Mouse (Mus musculus): ENCODE results near the gene Suv39h1. TPM values are rescaled to one million over a fixed set of nuclear protein-coding genes. Genes with fewer than 3 reads are reported as not detected.
A peak's percentile ranks its signal among the peaks of the same experiment; 100 is the strongest.
"Not testable (repeated sequence)": the region's sequence is repeated elsewhere in the genome, so short reads cannot be mapped to it uniquely, and the experiment has no call there.

Suv39h1 gene
- total and polyA plus RNA-seq, 3 experiments, result 104 to 129 (median 122) TPM

DNA sequence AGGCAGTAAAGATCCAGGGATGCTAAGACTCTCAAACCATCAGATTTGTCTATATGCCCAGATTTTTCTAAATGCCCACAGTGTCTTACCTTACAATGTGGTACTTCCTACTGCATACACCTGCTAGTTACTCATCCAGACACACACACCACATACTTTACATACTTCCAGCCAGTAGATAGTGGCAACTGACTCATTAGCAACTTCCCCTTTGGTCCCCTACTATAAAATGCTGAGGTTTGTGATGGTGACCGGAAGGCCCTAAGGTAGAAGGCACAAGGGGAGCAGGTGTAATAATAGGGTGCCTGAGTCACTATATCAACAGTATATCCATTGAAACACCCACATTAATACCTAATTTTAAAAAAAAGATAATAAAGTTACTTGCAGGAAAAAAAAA is 5.4 kb downstream of the Suv39h1 start (continued):
- no peak for TF ChIP-seq USF1 (IDR thresholded peaks at IDR 0.05; ENCODE audit: low read depth, low read length)
- TF ChIP-seq ZNF384 (IDR thresholded peaks at IDR 0.05; ENCODE audit: low read depth, low read length), result no peak

DNA sequence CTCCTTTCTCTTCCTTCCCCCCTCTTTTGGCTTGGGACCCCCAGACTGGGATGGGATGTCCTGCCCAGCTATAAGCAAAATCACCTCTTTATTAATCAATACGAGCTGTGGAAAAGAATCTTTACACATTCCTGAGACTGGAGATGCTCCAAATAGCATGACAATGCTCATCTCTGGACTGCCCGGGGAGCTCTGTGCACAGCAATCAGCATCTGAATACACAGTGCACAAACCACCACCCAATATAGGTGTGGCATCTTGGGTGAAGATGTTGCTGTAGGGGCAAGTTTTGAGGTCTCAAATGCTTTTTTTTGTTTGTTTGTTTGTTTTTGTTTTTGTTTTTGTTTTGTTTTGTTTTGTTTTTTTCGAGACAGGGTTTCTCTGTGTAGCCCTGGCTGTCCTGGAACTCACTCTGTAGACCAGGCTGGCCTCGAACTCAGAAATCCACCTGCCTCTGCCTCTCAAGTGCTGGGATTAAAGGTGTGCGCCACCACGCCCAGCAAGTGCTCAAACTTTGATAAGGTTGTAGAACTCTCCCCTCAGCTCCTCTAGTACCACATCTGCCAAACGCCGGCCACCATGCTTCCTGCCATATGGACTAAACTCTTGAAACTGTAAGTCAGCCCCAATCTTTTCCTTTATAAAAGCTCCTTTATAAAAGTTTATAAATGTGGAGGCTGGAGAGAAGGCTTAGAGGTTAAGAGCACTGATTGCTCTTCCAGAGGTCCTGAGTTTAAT is 23.3 kb downstream of the Suv39h1 start:
- not testable (repeated sequence) for H3K9ac ChIP-seq (ENCODE audit: control insufficient read depth, low read depth, low read length, poor library complexity, severe bottlenecking); DNase-seq (ENCODE audit: low read depth, low spot score); H3K27ac ChIP-seq (ENCODE audit: control insufficient read depth, low read depth, low read length)

DNA sequence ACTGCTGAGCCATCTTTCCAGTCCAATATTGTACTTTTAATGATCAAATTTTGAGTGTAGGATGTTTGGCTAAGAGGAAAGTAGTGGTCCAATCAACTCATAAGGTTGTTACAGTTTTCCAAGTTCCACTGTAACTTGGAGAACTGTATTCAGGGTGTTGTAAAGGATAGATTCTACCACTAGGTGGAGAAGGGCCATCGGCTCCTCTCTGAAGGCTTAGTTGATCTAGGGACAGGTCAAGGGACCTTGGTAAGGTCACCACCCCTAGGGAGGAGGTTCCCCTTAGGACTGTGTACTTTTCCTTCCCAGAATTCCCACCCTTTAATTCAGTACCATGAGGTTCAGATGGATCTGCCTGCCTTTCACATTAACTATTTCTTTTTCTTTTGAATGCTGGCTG is 41.6 kb downstream of the Suv39h1 start:
- H3K9ac ChIP-seq (ENCODE audit: control insufficient read depth, low read depth, low read length, poor library complexity, severe bottlenecking), result no peak overlapping the region
- no peaks in the 10 kb centered on the region for H3K79me2 ChIP-seq (ENCODE audit: control insufficient read depth, insufficient read depth, low read length, poor library complexity)
- peak; percentile 27 to 78 (median 76); a peak in 5 of 6 replicates for TF ChIP-seq CTCF (IDR thresholded peaks at IDR 0.05 in 2 of 3, conservative IDR thresholded peaks at IDR 0.05 in 1 of 3; ENCODE audit: control insufficient read depth in 1 of 3, insufficient read depth in 1 of 3, low read depth in 2 of 3, low read length in 3 of 3, poor library complexity in 1 of 3, severe bottlenecking in 1 of 3)
- TF ChIP-seq SMC3 (IDR thresholded peaks at IDR 0.05; ENCODE audit: low read depth, low read length), result peak; percentile 86
- TF ChIP-seq RAD21 (IDR thresholded peaks at IDR 0.05; ENCODE audit: low read depth, low read length), result peak; percentile 62
- TF ChIP-seq TCF12 (IDR thresholded peaks at IDR 0.05; ENCODE audit: low read depth, low read length), result no peak
- peak; percentile 41; the same call in 1 of the 2 replicates for TF ChIP-seq ZC3H11A (IDR thresholded peaks at IDR 0.05; ENCODE audit: low read depth, low read length)
- TF ChIP-seq MAZ (IDR thresholded peaks at IDR 0.05; ENCODE audit: low read depth, low read length), result no peak
- TF ChIP-seq USF1 (IDR thresholded peaks at IDR 0.05; ENCODE audit: low read depth, low read length), result no peak
- no peak overlapping the region for H3K4me3 ChIP-seq (ENCODE audit: control insufficient read depth in 1 of 2, insufficient read depth in 1 of 2, low read depth in 2 of 2, low read length in 2 of 2)
- no peaks in the 10 kb centered on the region for H3K27me3 ChIP-seq (ENCODE audit: control insufficient read depth in 1 of 2, insufficient read depth in 2 of 2, low read length in 2 of 2)
- no peaks in the 10 kb centered on the region for H3K36me3 ChIP-seq (ENCODE audit: control insufficient read depth in 1 of 2, insufficient read depth in 2 of 2, low read length in 2 of 2)
- DNase-seq (ENCODE audit: low read depth, low spot score), result peak; percentile 65
- no peaks in the 10 kb centered on the region for H3K9me3 ChIP-seq (replicated peaks; ENCODE audit: insufficient read depth, low read length)
- H3K27ac ChIP-seq (ENCODE audit: control insufficient read depth, low read depth, low read length), result no peak overlapping the region
- H3K4me1 ChIP-seq (ENCODE audit: control insufficient read depth in 1 of 2, insufficient read depth in 2 of 2, low read length in 2 of 2), result no peaks in the 10 kb centered on the region; a peak in 1 of 4 replicates

More for the DNA sequence above, 23.3 kb downstream of the Suv39h1 start:
- not testable (repeated sequence) for H3K4me1 ChIP-seq (ENCODE audit: control insufficient read depth in 1 of 2, insufficient read depth in 2 of 2, low read length in 2 of 2); H3K9me3 ChIP-seq (replicated peaks; ENCODE audit: insufficient read depth, low read length); H3K36me3 ChIP-seq (ENCODE audit: control insufficient read depth in 1 of 2, insufficient read depth in 2 of 2, low read length in 2 of 2); H3K4me3 ChIP-seq (ENCODE audit: control insufficient read depth in 1 of 2, insufficient read depth in 1 of 2, low read depth in 2 of 2, low read length in 2 of 2); H3K27me3 ChIP-seq (ENCODE audit: control insufficient read depth in 1 of 2, insufficient read depth in 2 of 2, low read length in 2 of 2); H3K79me2 ChIP-seq (ENCODE audit: control insufficient read depth, insufficient read depth, low read length, poor library complexity)

DNA sequence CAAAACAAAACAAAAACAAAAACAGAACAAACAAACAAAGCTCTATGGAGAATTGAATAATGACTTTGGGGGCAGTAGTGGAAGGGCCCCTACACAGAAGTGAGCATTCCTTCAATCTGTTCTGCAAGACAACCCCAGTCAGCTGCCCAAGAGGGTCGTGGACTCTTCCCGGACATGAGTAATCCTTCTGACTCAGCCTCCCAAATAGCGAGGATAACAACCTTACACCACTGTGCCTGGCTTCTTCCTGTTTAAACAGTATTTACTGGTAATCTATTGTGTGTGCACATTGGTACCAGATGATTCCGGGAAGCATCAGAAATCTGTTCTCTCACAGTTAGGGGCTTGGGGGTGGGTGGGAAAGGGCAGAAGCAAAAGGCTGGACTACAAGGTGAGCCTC is 47.7 kb downstream of the Suv39h1 start:
- H3K9ac ChIP-seq (ENCODE audit: control insufficient read depth, low read depth, low read length, poor library complexity, severe bottlenecking), result no peak overlapping the region
- no peaks in the 10 kb centered on the region for H3K79me2 ChIP-seq (ENCODE audit: control insufficient read depth, insufficient read depth, low read length, poor library complexity)
- H3K4me3 ChIP-seq (ENCODE audit: control insufficient read depth in 1 of 2, insufficient read depth in 1 of 2, low read depth in 2 of 2, low read length in 2 of 2), result no peak overlapping the region
- H3K27me3 ChIP-seq (ENCODE audit: control insufficient read depth in 1 of 2, insufficient read depth in 2 of 2, low read length in 2 of 2), result no peaks in the 10 kb centered on the region
- no peak for DNase-seq (ENCODE audit: low read depth, low spot score)
- no peaks in the 10 kb centered on the region; a peak in 1 of 4 replicates for H3K4me1 ChIP-seq (ENCODE audit: control insufficient read depth in 1 of 2, insufficient read depth in 2 of 2, low read length in 2 of 2)
- TF ChIP-seq BHLHE40 (IDR thresholded peaks at IDR 0.05; ENCODE audit: borderline replicate concordance, low read depth, low read length) (no peak), USF1 (IDR thresholded peaks at IDR 0.05; ENCODE audit: low read depth, low read length) (no peak), POLR2A (IDR thresholded peaks at IDR 0.05; ENCODE audit: control insufficient read depth in 1 of 2, insufficient read depth in 1 of 2, low read depth in 1 of 2, low read length in 2 of 2, poor library complexity in 1 of 2) (no peak), SMC3 (IDR thresholded peaks at IDR 0.05; ENCODE audit: low read depth, low read length) (no peak), MYB (IDR thresholded peaks at IDR 0.05; ENCODE audit: low read depth, low read length) (no peak), JUND (IDR thresholded peaks at IDR 0.05; ENCODE audit: low read depth, low read length) (no peak), NELFE (IDR thresholded peaks at IDR 0.05; ENCODE audit: low read depth, low read length) (no peak), GABPA (IDR thresholded peaks at IDR 0.05; ENCODE audit: low read depth, low read length) (no peak), RCOR1 (IDR thresholded peaks at IDR 0.05; ENCODE audit: low read depth, low read length) (no peak), UBTF (IDR thresholded peaks at IDR 0.05; ENCODE audit: borderline replicate concordance, insufficient read depth, low read depth, low read length) (no peak), MAZ (IDR thresholded peaks at IDR 0.05; ENCODE audit: low read depth, low read length) (no peak), KAT2A (conservative IDR thresholded peaks at IDR 0.05; ENCODE audit: low read depth, low read length) (no peak), TAL1 (IDR thresholded peaks at IDR 0.05; ENCODE audit: low read length) (no peak)
- H3K27ac ChIP-seq (ENCODE audit: control insufficient read depth, low read depth, low read length), result no peak overlapping the region
- no peaks in the 10 kb centered on the region; a peak in 1 of 4 replicates for H3K36me3 ChIP-seq (ENCODE audit: control insufficient read depth in 1 of 2, insufficient read depth in 2 of 2, low read length in 2 of 2)
- no peaks in the 10 kb centered on the region for H3K9me3 ChIP-seq (replicated peaks; ENCODE audit: insufficient read depth, low read length)

All from MEL (cell line).